Mouse (Mus musculus) lung, embryonic 15.5 days (tissue): Measurements from ENCODE around the gene Srrm3. TPM values are rescaled to one million over a fixed set of nuclear protein-coding genes. Genes with fewer than 3 reads are reported as not detected.
A peak's percentile ranks its signal among the peaks of the same experiment; 100 is the strongest.

ENCODE experiments used
- ATAC-seq: fragments of 200-750 bp; cut with Nextera tagmentation; 2 replicates; pipeline ENCODE4 v1.8.0; 2017; ENCODE audit warnings: moderate number of reproducible peaks, borderline replicate concordance; ENCODE audit not compliant: low FRiP score, low TSS enrichment; ENCODE audit errors: extremely low read depth
- H3K27ac ChIP-seq: fragments of 300-500 bp; sonication (generic); 2 replicates; pipeline ENCODE4 v1.5.1; 2015; ENCODE audit warnings: moderate library complexity, mild to moderate bottlenecking, inconsistent platforms
- H3K27me3 ChIP-seq: fragments of 300-500 bp; sonication (generic); 2 replicates; pipeline ENCODE4 v1.6.1; 2015; ENCODE audit warnings: inconsistent platforms
- H3K36me3 ChIP-seq: fragments of 300-500 bp; sonication (generic); 2 replicates; pipeline ENCODE4 v1.6.1; 2015; ENCODE audit warnings: inconsistent platforms
- H3K4me1 ChIP-seq: fragments of 300-500 bp; sonication (generic); 2 replicates; pipeline ENCODE4 v1.6.1; 2015; ENCODE audit warnings: inconsistent platforms
- H3K4me2 ChIP-seq: fragments of 300-500 bp; sonication (generic); 2 replicates; pipeline ENCODE4 v1.6.1; 2015; ENCODE audit warnings: inconsistent platforms, mild to moderate bottlenecking, moderate library complexity
- H3K4me3 ChIP-seq: fragments of 300-500 bp; sonication (generic); 2 replicates; pipeline ENCODE4 v1.5.1; 2015; ENCODE audit warnings: mild to moderate bottlenecking, inconsistent platforms
- H3K9ac ChIP-seq: fragments of 300-500 bp; sonication (generic); 2 replicates; pipeline ENCODE4 v1.6.1; 2015; ENCODE audit warnings: inconsistent platforms
- H3K9me3 ChIP-seq: fragments of 300-500 bp; sonication (generic); 2 replicates; pipeline ENCODE4 v1.6.1; 2016; ENCODE audit warnings: inconsistent platforms
- WGBS: fragments of 180-500 bp; shearing (Covaris S2); methylation state at CpG from one replicate; pipeline ENCODE4 v1.1.7; 2015; 5-methylcytosine and 5-hydroxymethylcytosine counted together
- polyA plus RNA-seq: library from polyadenylated mRNA; unstranded; fragments of >200 nt; fragmentation: Nextera tagmentation; extraction: Ambion mirVana; gene quantifications from 2 replicates; pipeline ENCODE4 v1.2.1, GENCODE M21; 2015

Gene Srrm3
- polyA plus RNA-seq, 1 experiment from 2014 or later = 0.64 TPM

- 46% methylated on average over 3 of the region's 3 CpGs for WGBS
- Histone ChIP-seq H3K9ac (no peak overlapping the region), H3K9me3 (no peaks in the 10 kb centered on the region), H3K4me3 (no peak overlapping the region), H3K4me1 (0 out of 2 replicates have a peak, but pooled peaks cover 3% of the 10 kb centered on the region), H3K4me2 (no peak overlapping the region), H3K27ac (no peak overlapping the region), H3K36me3 (no peaks in the 10 kb centered on the region), H3K27me3 (no peaks in the 10 kb centered on the region; the same call in 1 of the 2 replicates)
- ATAC-seq = no peak
Observed at GRCm38 (mm10) chr5:135824517-135824916, 17.8 kb downstream of the Srrm3 start.

- Histone ChIP-seq H3K27me3 (no peaks in the 10 kb centered on the region; the same call in 1 of the 2 replicates), H3K9me3 (no peaks in the 10 kb centered on the region), H3K4me2 (no peak overlapping the region), H3K4me1 (0 out of 2 replicates have a peak, but pooled peaks cover 3% of the 10 kb centered on the region), H3K9ac (no peak overlapping the region), H3K36me3 (no peaks in the 10 kb centered on the region), H3K27ac (no peak overlapping the region), H3K4me3 (no peak overlapping the region)
- WGBS = 42% methylated on average over 6 of the region's 6 CpGs
- ATAC-seq = no peak
Observed at GRCm38 (mm10) chr5:135826225-135826624, 19.5 kb downstream of the Srrm3 start.

GRCm38 (mm10) chr5:135829381-135829780 is 22.7 kb downstream of the Srrm3 start:
- 72% methylated on average over 8 of the region's 8 CpGs for WGBS
- no peaks in the 10 kb centered on the region for H3K27me3 ChIP-seq
- no peaks in the 10 kb centered on the region for H3K9me3 ChIP-seq
- H3K36me3 ChIP-seq = no peaks in the 10 kb centered on the region
- no peak for ATAC-seq
- H3K4me3 ChIP-seq = no peak overlapping the region
- 0 out of 2 replicates have a peak, but pooled peaks cover 3% of the 10 kb centered on the region for H3K4me1 ChIP-seq
- no peak overlapping the region for H3K27ac ChIP-seq
- no peak overlapping the region for H3K9ac ChIP-seq
- no peak overlapping the region for H3K4me2 ChIP-seq

DNA sequence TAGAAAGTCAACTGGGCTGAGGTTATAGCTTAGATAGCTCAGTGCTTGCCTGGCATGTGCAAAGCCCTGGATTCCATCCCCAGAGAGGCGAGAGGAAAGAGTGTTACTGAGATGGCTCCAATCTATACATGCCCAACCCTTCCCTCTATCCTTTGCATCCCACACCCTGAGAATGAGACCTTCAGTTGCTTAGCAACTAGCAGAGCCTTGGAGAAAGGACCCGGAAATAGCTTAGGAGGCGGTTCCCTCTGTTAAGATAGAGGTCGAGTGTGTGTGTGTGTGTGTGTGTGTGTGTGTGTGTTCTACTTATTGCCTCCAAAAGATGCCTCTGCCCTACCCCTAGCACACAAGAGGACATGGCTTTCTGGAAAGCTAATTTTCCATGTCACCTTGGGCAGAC is 26.0 kb downstream of the Srrm3 start:
- Histone ChIP-seq H3K27ac (no peak overlapping the region), H3K9me3 (no peaks in the 10 kb centered on the region), H3K27me3 (peaks cover 14% of the 10 kb centered on the region), H3K4me3 (no peak overlapping the region), H3K4me2 (no peak overlapping the region), H3K36me3 (no peaks in the 10 kb centered on the region), H3K4me1 (peaks cover 14% of the 10 kb centered on the region), H3K9ac (no peak overlapping the region)
- 22% methylated on average over 4 of the region's 4 CpGs for WGBS
- ATAC-seq = no peak

GRCm38 (mm10) chr5:135834769-135835491 is 28.2 kb downstream of the Srrm3 start:
- Histone ChIP-seq H3K4me2 (peak overlapping the region; percentile 94), H3K4me1 (peaks cover 14% of the 10 kb centered on the region), H3K9me3 (no peaks in the 10 kb centered on the region), H3K27ac (no peak overlapping the region), H3K27me3 (peaks cover 14% of the 10 kb centered on the region), H3K9ac (no peak overlapping the region; the same call in 1 of the 2 replicates), H3K4me3 (peak overlapping the region; percentile 48), H3K36me3 (no peaks in the 10 kb centered on the region)
- peak; percentile 89 for ATAC-seq
- 1% methylated on average over 47 of the region's 47 CpGs for WGBS

GRCm38 (mm10) chr5:135835492-135835858 is 28.8 kb downstream of the Srrm3 start:
- no peaks in the 10 kb centered on the region for H3K36me3 ChIP-seq
- peak overlapping the region; percentile 48 for H3K4me3 ChIP-seq
- ATAC-seq = peak; percentile 68
- H3K4me2 ChIP-seq = peak overlapping the region; percentile 94
- H3K27ac ChIP-seq = no peak overlapping the region
- H3K4me1 ChIP-seq = peaks cover 14% of the 10 kb centered on the region
- H3K27me3 ChIP-seq = peaks cover 14% of the 10 kb centered on the region
- H3K9ac ChIP-seq = no peak overlapping the region
- WGBS = 4% methylated on average over 12 of the region's 12 CpGs
- H3K9me3 ChIP-seq = no peaks in the 10 kb centered on the region

DNA sequence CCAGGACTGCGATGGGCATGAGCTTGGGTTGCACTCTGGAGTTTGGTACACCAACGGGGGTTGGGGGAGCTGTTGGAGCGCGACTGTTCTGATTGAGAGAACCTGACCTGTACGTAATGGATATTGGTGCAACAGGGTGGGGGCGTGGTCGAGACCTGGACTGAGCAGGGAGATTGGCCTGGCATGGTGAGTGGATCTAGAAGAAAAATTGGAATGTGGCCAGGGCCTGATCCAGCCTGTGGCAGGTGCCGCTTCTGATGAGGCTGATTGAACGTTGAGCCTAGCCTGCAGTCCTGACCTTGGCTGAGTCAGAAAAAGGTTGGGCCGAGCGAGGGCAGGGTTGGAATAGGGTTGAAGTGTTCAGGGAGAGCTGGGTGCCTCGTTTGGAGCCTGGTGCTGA is 29.3 kb downstream of the Srrm3 start:
- ATAC-seq = no peak
- WGBS = 18% methylated on average over 12 of the region's 12 CpGs

GRCm38 (mm10) chr5:135841651-135842050 is 35.0 kb downstream of the Srrm3 start:
- Histone ChIP-seq H3K27me3 (no peaks in the 10 kb centered on the region), H3K4me3 (no peak overlapping the region), H3K4me2 (no peak overlapping the region), H3K27ac (no peak overlapping the region), H3K4me1 (no peaks in the 10 kb centered on the region), H3K9ac (no peak overlapping the region), H3K36me3 (no peaks in the 10 kb centered on the region), H3K9me3 (no peaks in the 10 kb centered on the region)
- 67% methylated on average over 6 of the region's 6 CpGs for WGBS
- no peak for ATAC-seq

More for the DNA sequence above, 29.3 kb downstream of the Srrm3 start:
- H3K36me3 ChIP-seq = no peaks in the 10 kb centered on the region
- H3K9ac ChIP-seq = no peak overlapping the region
- H3K27ac ChIP-seq = no peak overlapping the region
- no peaks in the 10 kb centered on the region for H3K9me3 ChIP-seq
- no peak overlapping the region for H3K4me3 ChIP-seq
- peak overlapping the region; percentile 94 for H3K4me2 ChIP-seq
- H3K27me3 ChIP-seq = peaks cover 14% of the 10 kb centered on the region
- H3K4me1 ChIP-seq = peaks cover 14% of the 10 kb centered on the region

DNA sequence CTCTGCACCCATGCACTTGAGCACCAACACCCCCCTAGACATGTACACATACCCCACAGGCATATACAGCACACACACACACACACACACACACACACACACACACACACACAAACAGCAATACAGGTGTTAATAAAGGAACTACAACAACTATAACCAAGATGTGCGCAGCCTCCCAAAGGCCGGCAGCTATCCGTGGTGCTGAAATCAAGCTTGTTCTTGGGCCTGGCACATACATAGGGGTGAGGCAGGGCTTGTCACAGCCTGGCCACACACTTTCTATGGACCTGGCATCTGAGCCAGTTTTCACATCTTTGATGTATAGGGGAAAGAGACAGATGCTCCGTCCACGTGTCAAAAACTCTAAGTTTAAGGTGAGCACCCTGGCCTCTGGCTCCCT is 36.7 kb downstream of the Srrm3 start:
- Histone ChIP-seq H3K4me2 (no peak overlapping the region), H3K9ac (no peak overlapping the region), H3K4me3 (no peak overlapping the region), H3K27me3 (no peaks in the 10 kb centered on the region), H3K9me3 (no peaks in the 10 kb centered on the region), H3K4me1 (no peaks in the 10 kb centered on the region), H3K27ac (no peak overlapping the region), H3K36me3 (no peaks in the 10 kb centered on the region)
- ATAC-seq = no peak
- 19% methylated on average over 5 of the region's 5 CpGs for WGBS

GRCm38 (mm10) chr5:135845676-135846320 is 39.1 kb downstream of the Srrm3 start:
- Histone ChIP-seq H3K9ac (no peak overlapping the region), H3K4me2 (no peak overlapping the region), H3K9me3 (no peaks in the 10 kb centered on the region), H3K36me3 (no peaks in the 10 kb centered on the region), H3K4me1 (no peaks in the 10 kb centered on the region), H3K27ac (no peak overlapping the region), H3K4me3 (no peak overlapping the region), H3K27me3 (peaks cover 16% of the 10 kb centered on the region)
- 56% methylated on average over 13 of the region's 13 CpGs for WGBS
- ATAC-seq = no peak

GRCm38 (mm10) chr5:135847460-135847859 is 40.8 kb downstream of the Srrm3 start:
- no peaks in the 10 kb centered on the region for H3K4me1 ChIP-seq
- no peaks in the 10 kb centered on the region for H3K36me3 ChIP-seq
- ATAC-seq = no peak
- no peak overlapping the region for H3K9ac ChIP-seq
- H3K4me3 ChIP-seq = no peak overlapping the region
- 67% methylated on average over 4 of the region's 4 CpGs for WGBS
- no peak overlapping the region for H3K27ac ChIP-seq
- peaks cover 32% of the 10 kb centered on the region for H3K27me3 ChIP-seq
- H3K4me2 ChIP-seq = no peak overlapping the region
- no peaks in the 10 kb centered on the region for H3K9me3 ChIP-seq

- Histone ChIP-seq H3K4me1 (no peaks in the 10 kb centered on the region), H3K9ac (no peak overlapping the region), H3K4me3 (no peak overlapping the region), H3K36me3 (no peaks in the 10 kb centered on the region), H3K27ac (no peak overlapping the region), H3K4me2 (no peak overlapping the region), H3K27me3 (peaks cover 37% of the 10 kb centered on the region), H3K9me3 (no peaks in the 10 kb centered on the region)
- ATAC-seq = no peak
- WGBS = 72% methylated on average over 3 of the region's 3 CpGs
Observed at GRCm38 (mm10) chr5:135847881-135848280, 41.2 kb downstream of the Srrm3 start.
